Mouse (Mus musculus) heart, postnatal 10 days (tissue): ENCODE data around the gene Prkn. TPM values are rescaled to one million over a fixed set of nuclear protein-coding genes. Genes with fewer than 3 reads are reported as not detected.
A peak's percentile ranks its signal among the peaks of the same experiment; 100 is the strongest.

ENCODE experiments used
- DNase-seq, 2 experiments: peaks; one replicate each; pipeline ENCODE4 v3.0.0; 2021
- intact Hi-C: fragments of 180-260 bp; cut with DNase I; formaldehyde crosslinking; loops from one replicate; pipeline ENCODE4 v1.15.1; 2025
- total RNA-seq, 2 experiments: library from RNA; stranded (reverse); gene quantifications; 2 replicates each; pipeline ENCODE4 v1.2.3; 2021

Gene Prkn
- total RNA-seq, 2 experiments from 2014 or later: 9.1 to 11.0 TPM

GRCm38 (mm10) chr17:12000285-12000684 is 1160.1 kb downstream of the Prkn start:
- intact Hi-C loops: no loop called here
- DNase-seq: no peak

- intact Hi-C loops: no loop called here
- no peak for DNase-seq
Measured at GRCm38 (mm10) chr17:12021326-12021725, 1181.1 kb downstream of the Prkn start.

- intact Hi-C loops: no loop called here
- DNase-seq: no peak
Measured at GRCm38 (mm10) chr17:12029362-12029761, 1189.2 kb downstream of the Prkn start.

- DNase-seq: no peak
- intact Hi-C loops: no loop called here
Measured at GRCm38 (mm10) chr17:12029921-12030461, 1189.8 kb downstream of the Prkn start.

GRCm38 (mm10) chr17:12030556-12031160 is 1190.5 kb downstream of the Prkn start:
- intact Hi-C loops: no loop called here
- DNase-seq: no peak

- DNase-seq: peak; percentile 62 to 77
- intact Hi-C loops: no loop called here
Measured at GRCm38 (mm10) chr17:12031203-12031942, 1191.2 kb downstream of the Prkn start.

GRCm38 (mm10) chr17:12032014-12032791 is 1192.0 kb downstream of the Prkn start:
- intact Hi-C loops: no loop called here
- DNase-seq: no peak

GRCm38 (mm10) chr17:12035386-12035785 is 1195.2 kb downstream of the Prkn start:
- no peak for DNase-seq
- intact Hi-C loops: loop anchor here (5.0 kb wide), 2 partner anchors 82 to 282 kb away; partner anchors contain the start of genes Agpat4 and Map3k4

GRCm38 (mm10) chr17:12036205-12036604 is 1196.0 kb downstream of the Prkn start:
- intact Hi-C loops: loop anchor here (2.0 to 5.0 kb wide), 3 partner anchors 81 to 335 kb away; partner anchors contain the start of genes Agpat4 and Map3k4
- DNase-seq: peak; percentile 68 to 82

- intact Hi-C loops: loop anchor here (2.0 to 5.0 kb wide), 3 partner anchors 80 to 334 kb away; partner anchors contain the start of genes Agpat4 and Map3k4
- DNase-seq: no peak
Measured at GRCm38 (mm10) chr17:12037065-12037464, 1196.9 kb downstream of the Prkn start.

GRCm38 (mm10) chr17:12037574-12037973 is 1197.4 kb downstream of the Prkn start:
- intact Hi-C loops: loop anchor here (2.0 to 5.0 kb wide), 3 partner anchors 80 to 333 kb away; partner anchors contain the start of genes Agpat4 and Map3k4
- DNase-seq: no peak

- no peak for DNase-seq
- intact Hi-C loops: loop anchor here (5.0 kb wide), 2 partner anchors 79 to 279 kb away; partner anchors contain the start of genes Agpat4 and Map3k4
Measured at GRCm38 (mm10) chr17:12038499-12038898, 1198.3 kb downstream of the Prkn start.

- DNase-seq: peak; percentile 80 to 91
- intact Hi-C loops: loop anchor here (1.0 to 5.0 kb wide), 3 partner anchors 78 to 278 kb away; partner anchors contain the start of genes Agpat4 and Map3k4
Measured at GRCm38 (mm10) chr17:12039188-12039587, 1199.0 kb downstream of the Prkn start.

GRCm38 (mm10) chr17:12039922-12040321 is 1199.7 kb downstream of the Prkn start:
- no peak for DNase-seq
- intact Hi-C loops: loop anchor here (1.0 to 5.0 kb wide), 3 partner anchors 77 to 277 kb away; partner anchors contain the start of genes Agpat4 and Map3k4

GRCm38 (mm10) chr17:12040546-12040945 is 1200.4 kb downstream of the Prkn start:
- no peak for DNase-seq
- intact Hi-C loops: no loop called here

GRCm38 (mm10) chr17:12041091-12041655 is 1201.0 kb downstream of the Prkn start:
- DNase-seq: no peak
- intact Hi-C loops: no loop called here

GRCm38 (mm10) chr17:12042561-12043256 is 1202.5 kb downstream of the Prkn start:
- DNase-seq: no peak
- intact Hi-C loops: no loop called here

- no peak for DNase-seq
Measured at GRCm38 (mm10) chr17:12044222-12044621, 1204.0 kb downstream of the Prkn start.

GRCm38 (mm10) chr17:12045861-12046273 is 1205.7 kb downstream of the Prkn start:
- peak; percentile 55 to 59 for DNase-seq
- intact Hi-C loops: no loop called here

More at GRCm38 (mm10) chr17:12044222-12044621, 1204.0 kb downstream of the Prkn start:
- intact Hi-C loops: no loop called here
